Comparison of ENCODE assay signal across 12 mouse cellular contexts in the genomic region with DNA sequence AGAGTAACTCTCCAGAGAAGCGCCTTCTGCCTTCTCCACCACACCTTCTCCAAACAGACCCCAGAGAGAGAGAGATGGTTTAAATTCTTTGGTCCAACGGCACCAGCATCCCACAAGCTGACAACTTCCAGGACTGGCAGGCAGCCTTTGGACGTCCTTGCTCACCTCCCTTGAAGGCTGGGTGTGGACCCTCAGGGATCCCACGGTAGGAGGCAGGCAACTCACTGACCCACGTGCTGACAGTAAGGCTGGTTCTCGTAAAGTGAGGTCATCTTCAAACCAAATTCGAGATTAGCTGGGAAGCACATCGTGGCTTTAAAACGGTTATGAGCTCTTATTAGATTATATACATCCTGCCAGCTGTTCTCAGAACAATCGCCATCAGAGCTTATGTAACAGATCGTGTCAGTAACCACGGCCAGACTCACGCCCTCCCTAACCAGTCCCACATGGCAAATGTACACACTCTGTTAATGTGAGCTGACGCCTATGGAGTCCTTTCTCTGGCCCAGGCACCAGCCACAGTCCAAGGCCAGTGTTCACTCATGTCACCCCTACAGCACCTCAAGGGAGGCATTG.
A peak's percentile ranks its signal among the peaks of the same experiment; 100 is the strongest.
DNase-seq lines count a peak whose midpoint lies in the region; ATAC-seq lines count a peak whose summit lies in the region.
"Had no signal": no experiment of that assay in that cellular context is flagged by ENCODE, and none has a peak within 500 bp of the region (broad histone marks: within the 10 kb centered on the region; RNA-seq: fewer than 3 reads in every experiment).

No protein-coding gene starts in this region.

- intact Hi-C loops in gastrocnemius, postnatal 14 days (cut with DNase I; ENCODE audit: low total_unique reads): no loop called here

- no peaks in the 10 kb centered on the region for H3K27me3 ChIP-seq in forebrain, embryonic 14.5 days (replicated peaks; ENCODE audit: control insufficient read depth, insufficient read depth, low read length)
- H3K27me3 ChIP-seq in forebrain, embryonic 15.5 days: no peaks in the 10 kb centered on the region
- H3K27me3 ChIP-seq in lung, embryonic 15.5 days: no peaks in the 10 kb centered on the region
- no peaks in the 10 kb centered on the region for H3K27me3 ChIP-seq in embryonic facial prominence, embryonic 14.5 days (replicated peaks; ENCODE audit: control insufficient read depth, insufficient read depth, low read length)

- 71% methylated on average over 14 of the region's 14 CpGs for WGBS in forebrain, embryonic 14.5 days
- WGBS in forebrain, embryonic 15.5 days: 71% methylated on average over 14 of the region's 14 CpGs
- WGBS in lung, embryonic 15.5 days: 25% methylated on average over 14 of the region's 14 CpGs
- WGBS in embryonic facial prominence, embryonic 14.5 days: 27% methylated on average over 14 of the region's 14 CpGs

- no peak overlapping the region for H3K4me2 ChIP-seq in forebrain, embryonic 14.5 days (ENCODE audit: low read length)
- H3K4me2 ChIP-seq in forebrain, embryonic 15.5 days (replicated peaks): no peak overlapping the region
- H3K4me2 ChIP-seq in lung, embryonic 15.5 days: no peak overlapping the region
- no peak overlapping the region for H3K4me2 ChIP-seq in embryonic facial prominence, embryonic 14.5 days (ENCODE audit: low read depth, low read length)

- DNase-seq in forebrain, embryonic 14.5 days (ENCODE audit: low spot score): no peak
- no peak for DNase-seq in lung, postnatal 25 days (ENCODE audit: low spot score)
- DNase-seq in embryonic facial prominence, embryonic 14.5 days (ENCODE audit: low spot score): peak; percentile 90
- DNase-seq in retina, postnatal 1 day: peak; percentile 76
- no peak for DNase-seq in gastrocnemius, postnatal 14 days
- no peak for DNase-seq in layer of hippocampus, adult 9-10 months (ENCODE audit: low spot score)
- DNase-seq: adrenal gland, postnatal 10 days; kidney, adult 9 months; lung, adult 18-20 months had no signal

- H3K9me3 ChIP-seq in forebrain, embryonic 14.5 days (replicated peaks; ENCODE audit: control insufficient read depth, low read length): no peaks in the 10 kb centered on the region
- H3K9me3 ChIP-seq in forebrain, embryonic 15.5 days: no peaks in the 10 kb centered on the region
- no peaks in the 10 kb centered on the region for H3K9me3 ChIP-seq in lung, embryonic 15.5 days
- no peaks in the 10 kb centered on the region for H3K9me3 ChIP-seq in embryonic facial prominence, embryonic 14.5 days (ENCODE audit: control insufficient read depth, low read length)

- no peak for ATAC-seq in forebrain, embryonic 14.5 days
- ATAC-seq in forebrain, embryonic 15.5 days (replicated peaks): no peak
- peak; percentile 34; the same call in 1 of the 2 replicates for ATAC-seq in lung, embryonic 15.5 days (ENCODE audit: borderline replicate concordance, extremely low read depth, low FRiP score, low TSS enrichment)
- ATAC-seq in embryonic facial prominence, embryonic 14.5 days (ENCODE audit: low read depth): peak; percentile 64; the same call in 1 of the 2 replicates

- no peak overlapping the region for H3K4me3 ChIP-seq in forebrain, embryonic 14.5 days (ENCODE audit: low read depth, low read length)
- no peak overlapping the region for H3K4me3 ChIP-seq in forebrain, embryonic 15.5 days
- no peak overlapping the region for H3K4me3 ChIP-seq in lung, embryonic 15.5 days
- no peak overlapping the region for H3K4me3 ChIP-seq in embryonic facial prominence, embryonic 14.5 days (ENCODE audit: low read depth, low read length)
- H3K4me3 ChIP-seq: myocyte had no signal

- H3K27ac ChIP-seq in forebrain, embryonic 14.5 days (ENCODE audit: low read depth, low read length): peak overlapping the region; percentile 44; the same call in 1 of the 2 replicates
- H3K27ac ChIP-seq in forebrain, embryonic 15.5 days (replicated peaks): no peak overlapping the region
- peak overlapping the region; percentile 82 for H3K27ac ChIP-seq in lung, embryonic 15.5 days
- H3K27ac ChIP-seq in embryonic facial prominence, embryonic 14.5 days (replicated peaks; ENCODE audit: low read depth, low read length): peak overlapping the region; percentile 83

- H3K36me3 ChIP-seq in forebrain, embryonic 14.5 days (ENCODE audit: control insufficient read depth, insufficient read depth, low read length): no peaks in the 10 kb centered on the region
- no peaks in the 10 kb centered on the region for H3K36me3 ChIP-seq in forebrain, embryonic 15.5 days
- no peaks in the 10 kb centered on the region for H3K36me3 ChIP-seq in lung, embryonic 15.5 days
- H3K36me3 ChIP-seq in embryonic facial prominence, embryonic 14.5 days (ENCODE audit: control insufficient read depth, insufficient read depth, low read length): no peaks in the 10 kb centered on the region

- H3K9ac ChIP-seq in forebrain, embryonic 14.5 days (ENCODE audit: low read length): no peak overlapping the region
- no peak overlapping the region for H3K9ac ChIP-seq in forebrain, embryonic 15.5 days (replicated peaks)
- H3K9ac ChIP-seq in lung, embryonic 15.5 days: no peak overlapping the region
- no peak overlapping the region for H3K9ac ChIP-seq in embryonic facial prominence, embryonic 14.5 days (ENCODE audit: low read depth, low read length)

- H3K4me1 ChIP-seq in forebrain, embryonic 14.5 days (ENCODE audit: control insufficient read depth, insufficient read depth, low read length): peaks cover 21% of the 10 kb centered on the region
- peaks cover 16% of the 10 kb centered on the region for H3K4me1 ChIP-seq in forebrain, embryonic 15.5 days
- peaks cover 36% of the 10 kb centered on the region for H3K4me1 ChIP-seq in lung, embryonic 15.5 days
- peaks cover 26% of the 10 kb centered on the region for H3K4me1 ChIP-seq in embryonic facial prominence, embryonic 14.5 days (ENCODE audit: control insufficient read depth, insufficient read depth, low read length)

Comparison
In these comparisons a context has a peak if more than half of its experiments do, and no peak if none do; other contexts are left out.
1. ATAC-seq: peak in lung, embryonic 15.5 days (single experiment) and embryonic facial prominence, embryonic 14.5 days (single experiment); none in forebrain, embryonic 14.5 days (single experiment) and forebrain, embryonic 15.5 days (single experiment).
2. DNase-seq: peak in embryonic facial prominence, embryonic 14.5 days (single experiment) and retina, postnatal 1 day (single experiment); none in forebrain, embryonic 14.5 days (single experiment), lung, postnatal 25 days (single experiment), gastrocnemius, postnatal 14 days (single experiment) and layer of hippocampus, adult 9-10 months (single experiment).